Mouse (Mus musculus) embryonic fibroblast, embryonic 13.5 days (primary cell): ENCODE measurements at regions not wholly inside any gene's neighbourhood (a gene's known extent, or its start where the extent isn't known, plus 50 kb on each side); places are given as distances from the start of the nearest gene placed in this dataset.

ENCODE experiments used
- CTCF ChIP-seq: IDR thresholded peaks from 2 replicates; pipeline ENCODE4 v1.5.1; 2011; ENCODE audit warnings: mild to moderate bottlenecking, control low read depth, low read length, moderate library complexity, borderline replicate concordance; ENCODE audit not compliant: insufficient read depth
- POLR2A ChIP-seq: IDR thresholded peaks from 2 replicates; pipeline ENCODE4 v1.6.1; 2011; ENCODE audit warnings: low read depth, mild to moderate bottlenecking, control low read depth, low read length, moderate library complexity

DNA sequence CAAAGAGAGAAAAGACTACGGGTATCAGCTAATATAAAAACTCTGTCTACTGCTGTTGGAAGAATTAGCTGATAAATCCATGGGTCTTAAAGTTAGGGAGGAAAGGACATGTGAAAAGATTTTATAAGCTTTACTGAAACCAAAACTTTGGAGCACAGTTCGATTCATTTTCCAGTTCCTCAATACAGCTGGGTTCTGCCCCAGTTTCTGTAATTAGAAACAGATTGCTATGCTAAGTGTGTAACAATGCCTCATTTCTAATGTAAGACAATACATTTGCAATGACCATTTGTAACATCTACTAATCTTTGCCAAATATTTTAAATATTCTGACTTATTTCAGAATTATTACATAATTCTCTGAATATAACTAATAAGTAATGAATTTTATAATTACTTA is 255.4 kb downstream of the Usp25 start:
- TF ChIP-seq POLR2A (no peak), CTCF (no peak)
